Mouse (Mus musculus): ENCODE measurements around the gene Hmcn1. TPM values are rescaled to one million over a fixed set of nuclear protein-coding genes. Genes with fewer than 3 reads are reported as not detected.

Hmcn1 gene
- polyA plus RNA-seq, 1 experiment from 2014 or later: 8.8 TPM

DNA sequence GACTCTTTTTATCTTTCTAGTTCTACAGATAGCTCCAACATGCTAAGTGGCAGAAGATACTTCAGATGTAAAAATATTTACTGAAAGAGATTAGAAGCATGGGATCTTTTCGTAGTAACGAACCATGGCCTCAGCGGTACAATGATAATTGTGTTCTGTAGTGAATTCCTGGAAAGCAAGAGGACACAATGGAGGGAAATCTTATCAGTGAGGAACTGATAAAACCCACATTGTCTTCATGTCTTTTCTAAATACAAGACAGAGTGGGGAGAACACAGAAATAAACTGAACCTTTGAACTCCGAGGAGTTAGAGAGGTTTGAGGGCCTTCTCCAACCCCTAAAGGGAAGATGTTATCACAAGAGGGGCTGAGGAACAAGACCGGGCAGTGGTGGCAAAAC, 126.6 kb downstream of the Hmcn1 start:
- Histone ChIP-seq H3K27me3 (replicated peaks) (no peaks in the 10 kb centered on the region), H3K27ac (no peak overlapping the region), H3K36me3 (no peaks in the 10 kb centered on the region), H3K4me2 (replicated peaks) (no peak overlapping the region), H3K9me3 (no peaks in the 10 kb centered on the region), H3K4me1 (no peaks in the 10 kb centered on the region), H3K9ac (no peak overlapping the region), H3K4me3 (no peak overlapping the region)
- ATAC-seq (ENCODE audit: low FRiP score, low read depth): no peak
- 86% methylated on average over 5 of the region's 5 CpGs for WGBS

GRCm38 (mm10) chr1:150857779-150858178, 135.5 kb downstream of the Hmcn1 start:
- H3K27ac ChIP-seq: no peak overlapping the region
- 75% methylated on average over 2 of the region's 2 CpGs for WGBS
- no peaks in the 10 kb centered on the region for H3K36me3 ChIP-seq
- no peak overlapping the region for H3K4me3 ChIP-seq
- H3K27me3 ChIP-seq (replicated peaks): no peaks in the 10 kb centered on the region
- ATAC-seq (ENCODE audit: low FRiP score, low read depth): no peak
- H3K9ac ChIP-seq: no peak overlapping the region
- H3K4me2 ChIP-seq (replicated peaks): no peak overlapping the region
- no peaks in the 10 kb centered on the region for H3K4me1 ChIP-seq
- H3K9me3 ChIP-seq: no peaks in the 10 kb centered on the region

DNA sequence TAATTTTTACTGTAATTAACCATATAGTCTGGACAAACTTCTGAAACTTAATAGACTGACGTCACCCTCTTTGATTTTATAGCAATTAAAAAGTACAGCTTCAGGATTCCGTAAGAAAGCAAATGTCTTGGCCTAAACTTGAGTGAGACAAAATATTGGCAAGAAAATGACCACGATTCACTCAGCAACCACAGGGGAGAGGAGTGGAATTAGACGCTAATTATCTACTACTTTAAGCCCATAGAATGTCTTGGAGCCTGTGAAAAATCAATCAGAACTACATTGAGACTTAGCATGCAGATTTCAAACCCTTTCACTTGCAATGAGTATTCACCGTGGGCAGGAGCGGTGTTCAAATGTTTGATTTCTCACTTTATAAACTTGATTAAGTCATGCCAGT, 159.8 kb downstream of the Hmcn1 start:
- ATAC-seq (ENCODE audit: low FRiP score, low read depth): no peak
- WGBS: 78% methylated on average over 6 of the region's 6 CpGs

GRCm38 (mm10) chr1:150829851-150830250, 163.4 kb downstream of the Hmcn1 start:
- Histone ChIP-seq H3K4me3 (no peak overlapping the region), H3K9me3 (no peaks in the 10 kb centered on the region), H3K9ac (no peak overlapping the region), H3K4me1 (no peaks in the 10 kb centered on the region), H3K4me2 (replicated peaks) (no peak overlapping the region), H3K36me3 (no peaks in the 10 kb centered on the region), H3K27me3 (replicated peaks) (no peaks in the 10 kb centered on the region), H3K27ac (no peak overlapping the region)
- WGBS: 68% methylated on average over 7 of the region's 7 CpGs
- no peak for ATAC-seq (ENCODE audit: low FRiP score, low read depth)

More for the DNA sequence above, 159.8 kb downstream of the Hmcn1 start:
- no peaks in the 10 kb centered on the region for H3K9me3 ChIP-seq
- no peak overlapping the region for H3K4me2 ChIP-seq (replicated peaks)
- H3K27me3 ChIP-seq (replicated peaks): no peaks in the 10 kb centered on the region
- H3K9ac ChIP-seq: no peak overlapping the region
- no peaks in the 10 kb centered on the region for H3K36me3 ChIP-seq
- no peaks in the 10 kb centered on the region for H3K4me1 ChIP-seq
- no peak overlapping the region for H3K27ac ChIP-seq
- no peak overlapping the region for H3K4me3 ChIP-seq

DNA sequence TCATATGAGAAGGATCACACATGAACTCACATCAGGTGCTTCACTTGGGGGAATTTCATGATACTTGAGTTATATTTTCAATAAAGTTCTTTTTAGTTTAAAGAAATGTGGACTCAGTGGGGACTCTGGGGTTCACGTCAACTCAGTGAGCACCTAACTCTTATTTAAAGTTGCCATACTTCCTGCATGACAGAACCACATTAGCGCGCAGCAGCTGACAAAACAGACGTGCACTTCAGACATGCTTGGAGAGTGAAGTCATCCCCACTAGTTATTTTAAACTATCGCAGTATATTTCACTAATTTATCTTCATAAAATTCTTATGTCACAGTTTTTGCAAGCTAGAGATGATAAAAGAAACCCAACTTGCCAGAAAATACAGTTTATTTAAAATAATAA, 166.1 kb downstream of the Hmcn1 start:
- Histone ChIP-seq H3K9ac (no peak overlapping the region), H3K4me1 (no peaks in the 10 kb centered on the region), H3K36me3 (no peaks in the 10 kb centered on the region), H3K4me3 (no peak overlapping the region), H3K4me2 (replicated peaks) (no peak overlapping the region), H3K27me3 (replicated peaks) (no peaks in the 10 kb centered on the region), H3K27ac (no peak overlapping the region), H3K9me3 (no peaks in the 10 kb centered on the region)
- WGBS: 76% methylated on average over 5 of the region's 5 CpGs
- ATAC-seq (ENCODE audit: low FRiP score, low read depth): no peak

DNA sequence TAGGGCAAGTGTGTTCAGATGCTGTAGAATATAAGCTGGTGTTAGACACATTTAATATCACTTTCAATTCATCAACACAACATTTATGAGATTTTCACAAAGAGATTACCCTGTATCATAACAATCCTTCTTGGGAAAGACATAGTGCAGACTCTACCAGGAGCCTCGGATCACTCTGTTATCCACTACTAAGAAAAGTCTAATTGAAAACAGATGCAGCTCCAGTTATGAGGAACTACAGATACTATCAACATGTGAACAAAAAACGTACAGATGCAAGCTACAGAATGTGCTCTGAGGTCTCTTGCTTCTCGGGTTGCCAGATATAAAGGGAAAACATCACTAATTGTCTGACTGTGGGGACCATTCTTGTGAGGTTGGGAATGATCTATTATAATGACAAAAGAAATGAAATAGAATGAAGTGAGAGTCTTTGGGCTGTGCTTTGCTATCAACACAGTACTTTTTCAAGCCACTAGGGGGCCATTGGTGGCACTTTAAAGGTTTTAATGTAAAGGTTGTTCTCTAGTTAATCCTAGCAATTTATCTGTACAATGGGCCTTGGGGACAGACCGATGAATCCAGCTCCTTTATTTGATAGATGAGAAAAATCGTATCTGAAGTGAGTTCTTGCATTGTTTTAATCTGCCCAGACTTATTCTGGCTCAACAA, 168.8 kb downstream of the Hmcn1 start:
- no peak overlapping the region for H3K4me2 ChIP-seq (replicated peaks)
- H3K4me3 ChIP-seq: no peak overlapping the region
- no peak for ATAC-seq (ENCODE audit: low FRiP score, low read depth)
- H3K27ac ChIP-seq: no peak overlapping the region
- no peaks in the 10 kb centered on the region for H3K9me3 ChIP-seq
- H3K9ac ChIP-seq: no peak overlapping the region
- no peaks in the 10 kb centered on the region for H3K27me3 ChIP-seq (replicated peaks)
- no peaks in the 10 kb centered on the region for H3K4me1 ChIP-seq
- WGBS: 75% methylated on average over 5 of the region's 5 CpGs
- no peaks in the 10 kb centered on the region for H3K36me3 ChIP-seq

- Histone ChIP-seq H3K4me3 (no peak overlapping the region), H3K4me2 (replicated peaks) (no peak overlapping the region), H3K4me1 (no peaks in the 10 kb centered on the region), H3K9me3 (no peaks in the 10 kb centered on the region), H3K27me3 (replicated peaks) (no peaks in the 10 kb centered on the region), H3K27ac (no peak overlapping the region), H3K9ac (no peak overlapping the region), H3K36me3 (no peaks in the 10 kb centered on the region)
- 78% methylated on average over 11 of the region's 11 CpGs for WGBS
- ATAC-seq (ENCODE audit: low FRiP score, low read depth): no peak
These were observed 177.0 kb downstream of the Hmcn1 start for GRCm38 (mm10) chr1:150816035-150816807.

DNA sequence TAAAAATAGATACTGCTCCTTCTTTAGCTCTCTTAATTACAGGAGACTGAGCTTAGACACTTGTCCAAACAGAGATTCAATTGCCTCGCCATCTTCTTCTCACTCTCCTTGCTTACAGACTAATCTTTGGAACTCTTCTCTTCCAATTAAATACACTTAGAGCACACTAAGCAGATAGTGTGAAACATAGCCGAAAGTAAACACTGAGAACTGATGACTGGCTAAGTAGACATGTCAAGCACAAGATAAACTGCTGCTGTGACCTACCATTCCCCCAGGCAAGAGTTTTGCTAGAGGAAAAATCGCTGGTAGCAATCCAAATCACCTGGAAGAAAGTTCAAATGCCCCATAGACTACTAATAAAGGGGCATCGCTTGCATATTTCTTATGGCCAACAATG, 178.3 kb downstream of the Hmcn1 start:
- Histone ChIP-seq H3K27me3 (replicated peaks) (no peaks in the 10 kb centered on the region), H3K27ac (no peak overlapping the region), H3K4me1 (no peaks in the 10 kb centered on the region), H3K9me3 (no peaks in the 10 kb centered on the region), H3K36me3 (no peaks in the 10 kb centered on the region), H3K9ac (no peak overlapping the region), H3K4me3 (no peak overlapping the region), H3K4me2 (replicated peaks) (no peak overlapping the region)
- 80% methylated on average over 4 of the region's 4 CpGs for WGBS
- no peak for ATAC-seq (ENCODE audit: low FRiP score, low read depth)

DNA sequence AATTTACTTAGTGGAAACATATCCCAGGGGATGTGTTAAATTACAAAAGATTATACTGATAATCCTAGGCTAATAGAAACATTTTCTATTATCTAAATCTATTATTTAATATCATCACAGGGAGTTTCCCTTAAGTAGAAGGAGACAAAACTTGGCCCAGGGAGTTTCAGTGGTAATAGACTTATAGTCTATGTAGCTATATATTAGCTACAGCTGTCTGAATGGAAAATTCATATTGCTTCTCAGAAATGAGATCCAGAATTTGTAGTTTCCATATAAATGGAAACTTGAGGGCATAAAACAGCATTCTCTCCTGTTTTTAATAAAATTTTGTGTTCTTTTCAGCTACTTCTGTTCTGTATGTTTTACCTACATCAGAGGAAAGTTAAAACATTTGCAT, 179.9 kb downstream of the Hmcn1 start:
- no peak overlapping the region for H3K27ac ChIP-seq
- H3K4me3 ChIP-seq: no peak overlapping the region
- no peaks in the 10 kb centered on the region for H3K9me3 ChIP-seq
- no peak overlapping the region for H3K4me2 ChIP-seq (replicated peaks)
- H3K4me1 ChIP-seq: no peaks in the 10 kb centered on the region
- H3K36me3 ChIP-seq: no peaks in the 10 kb centered on the region
- ATAC-seq (ENCODE audit: low FRiP score, low read depth): no peak
- H3K27me3 ChIP-seq (replicated peaks): no peaks in the 10 kb centered on the region
- no peak overlapping the region for H3K9ac ChIP-seq

DNA sequence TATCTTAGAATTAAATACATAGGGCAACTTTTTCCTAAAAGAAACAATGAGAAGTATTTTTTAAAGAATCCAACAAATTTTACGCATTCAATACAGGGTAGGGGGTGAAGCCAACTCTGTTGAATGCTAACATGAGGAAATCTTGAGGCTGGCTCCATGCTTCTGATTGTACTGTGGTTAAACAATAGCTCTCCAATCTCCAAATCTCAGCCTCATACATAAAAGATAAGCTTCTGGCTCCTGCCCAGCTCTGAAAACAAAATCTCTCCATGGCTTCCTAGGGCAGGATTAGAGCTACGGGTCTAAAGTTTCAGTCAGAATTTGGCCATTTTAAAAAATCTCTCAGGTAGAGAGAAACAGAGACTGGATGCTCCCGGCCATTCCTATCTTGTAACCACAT, 186.4 kb downstream of the Hmcn1 start:
- Histone ChIP-seq H3K4me2 (replicated peaks) (no peak overlapping the region), H3K27me3 (replicated peaks) (no peaks in the 10 kb centered on the region), H3K36me3 (no peaks in the 10 kb centered on the region), H3K9me3 (no peaks in the 10 kb centered on the region), H3K27ac (no peak overlapping the region), H3K9ac (no peak overlapping the region), H3K4me1 (no peaks in the 10 kb centered on the region), H3K4me3 (no peak overlapping the region)
- ATAC-seq (ENCODE audit: low FRiP score, low read depth): no peak
- 81% methylated on average over 3 of the region's 3 CpGs for WGBS

DNA sequence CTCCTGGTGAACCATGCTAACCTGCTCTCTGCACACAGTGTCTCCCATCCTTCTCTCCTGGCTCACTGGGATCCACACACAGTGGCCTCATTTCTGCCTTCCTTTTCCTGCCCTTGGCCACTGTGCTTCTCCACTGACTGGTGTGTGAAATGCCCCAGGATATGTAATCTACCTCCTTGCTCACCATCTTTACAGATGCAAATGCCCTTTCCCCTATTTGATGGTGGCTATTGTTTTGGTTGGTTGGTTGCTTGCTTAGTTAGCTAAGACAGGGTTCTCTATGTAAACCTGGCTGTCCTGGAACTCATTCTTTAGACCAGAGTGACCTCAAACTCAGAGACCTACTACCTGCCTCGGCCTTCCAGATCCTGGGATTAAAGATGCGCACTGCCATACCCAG, 187.8 kb downstream of the Hmcn1 start:
- Histone ChIP-seq H3K36me3 (no peaks in the 10 kb centered on the region), H3K4me1 (no peaks in the 10 kb centered on the region), H3K9me3 (no peaks in the 10 kb centered on the region), H3K4me2 (replicated peaks) (no peak overlapping the region), H3K9ac (no peak overlapping the region), H3K27me3 (replicated peaks) (no peaks in the 10 kb centered on the region), H3K27ac (no peak overlapping the region), H3K4me3 (no peak overlapping the region)
- ATAC-seq (ENCODE audit: low FRiP score, low read depth): no peak
- 90% methylated on average over 2 of the region's 2 CpGs for WGBS

GRCm38 (mm10) chr1:150804235-150805099, 188.8 kb downstream of the Hmcn1 start:
- Histone ChIP-seq H3K36me3 (no peaks in the 10 kb centered on the region), H3K9ac (no peak overlapping the region), H3K4me1 (no peaks in the 10 kb centered on the region), H3K9me3 (no peaks in the 10 kb centered on the region), H3K4me2 (replicated peaks) (no peak overlapping the region), H3K27ac (no peak overlapping the region), H3K27me3 (replicated peaks) (no peaks in the 10 kb centered on the region), H3K4me3 (no peak overlapping the region)
- 85% methylated on average over 9 of the region's 9 CpGs for WGBS
- no peak for ATAC-seq (ENCODE audit: low FRiP score, low read depth)
